Mouse (Mus musculus): ENCODE measurements around the gene Bcap31.

Gene Bcap31

GRCm38 (mm10) chrX:73676668-73677067 lies 39.3 kb downstream of the Bcap31 start:
- no peak for DNase-seq (ENCODE audit: low spot score)

GRCm38 (mm10) chrX:73675231-73675630 lies 40.7 kb downstream of the Bcap31 start:
- no peak for DNase-seq (ENCODE audit: low spot score)

- DNase-seq (ENCODE audit: low spot score): no peak
Measured at GRCm38 (mm10) chrX:73673968-73674661, 41.9 kb downstream of the Bcap31 start.

GRCm38 (mm10) chrX:73673619-73673967 lies 42.4 kb downstream of the Bcap31 start:
- DNase-seq (ENCODE audit: low spot score): no peak

DNA sequence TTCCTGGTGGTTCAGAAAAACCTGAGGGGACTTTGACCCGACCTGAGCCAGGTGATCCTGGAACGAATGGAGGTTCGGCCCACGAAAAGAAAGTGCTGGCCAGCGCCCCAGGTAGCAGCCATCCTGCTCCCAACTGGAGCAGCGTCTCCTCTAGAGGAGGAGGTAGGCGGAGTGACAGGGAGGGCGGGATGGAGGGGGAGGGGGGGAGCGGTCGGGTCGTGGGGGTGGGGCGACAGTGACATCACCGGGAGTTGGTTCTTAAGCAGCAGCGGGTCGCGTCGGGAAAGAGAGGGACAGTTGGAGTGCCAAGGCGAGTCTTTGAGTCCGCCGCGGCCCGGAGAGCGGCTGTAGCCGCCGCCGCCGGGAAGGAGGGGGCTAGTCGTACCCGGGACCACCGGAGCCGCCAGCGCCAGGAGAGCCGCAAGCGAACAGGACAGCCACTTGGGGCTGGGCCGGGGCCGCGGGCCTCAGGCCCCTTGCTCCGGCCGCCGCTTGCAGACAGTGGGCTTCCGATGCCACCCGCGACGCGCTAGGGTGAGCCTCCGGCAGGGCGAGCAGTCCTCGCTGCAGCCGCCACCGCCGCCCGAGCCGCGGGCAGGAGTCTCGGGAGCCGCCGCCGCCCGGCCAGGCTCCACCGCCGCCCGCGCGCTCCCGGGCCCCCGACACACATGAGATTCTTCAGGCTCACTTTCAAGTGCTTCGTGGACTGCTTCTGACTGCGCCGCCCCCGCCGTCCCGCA lies 42.9 kb downstream of the Bcap31 start, which contains the start of gene Slc6a8:
TSS of gene Slc6a8 (plus strand) at position 272 of the 740 bp plus-strand sequence.
- DNase-seq (ENCODE audit: low spot score): peak; percentile 60

- peak; percentile 38 for DNase-seq (ENCODE audit: low spot score)
Measured at GRCm38 (mm10) chrX:73672031-73672431, 43.9 kb downstream of the Bcap31 start.

DNA sequence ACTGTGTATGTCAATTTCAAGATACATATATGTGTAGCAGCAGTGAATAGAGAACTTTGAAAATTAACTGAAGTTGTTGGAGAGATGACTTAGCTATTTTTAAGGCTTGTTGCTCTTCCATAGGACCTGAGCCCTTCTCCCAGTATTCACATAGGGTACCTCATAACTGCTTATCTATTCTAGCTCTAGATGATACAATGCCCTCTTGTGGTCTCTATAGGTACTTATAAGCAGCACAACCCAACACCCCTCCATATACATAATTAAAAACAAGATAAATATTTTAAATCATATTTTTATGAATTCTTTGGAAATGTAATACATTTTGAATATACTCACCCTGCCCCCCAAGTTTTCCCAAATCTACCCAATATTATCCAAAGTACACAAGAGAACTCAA lies 52.8 kb downstream of the Bcap31 start:
- no peak for DNase-seq (ENCODE audit: low spot score)

GRCm38 (mm10) chrX:73660284-73660665 lies 55.7 kb downstream of the Bcap31 start:
- DNase-seq (ENCODE audit: low spot score): no peak

GRCm38 (mm10) chrX:73659575-73660283 lies 56.2 kb downstream of the Bcap31 start, which contains the start of gene Pnck:
Gene Pnck (minus strand): TSS chrX:73660117.
- DNase-seq (ENCODE audit: low spot score): no peak

- no peak for DNase-seq (ENCODE audit: low spot score)
Measured at GRCm38 (mm10) chrX:73658936-73659574, 56.9 kb downstream of the Bcap31 start.

DNA sequence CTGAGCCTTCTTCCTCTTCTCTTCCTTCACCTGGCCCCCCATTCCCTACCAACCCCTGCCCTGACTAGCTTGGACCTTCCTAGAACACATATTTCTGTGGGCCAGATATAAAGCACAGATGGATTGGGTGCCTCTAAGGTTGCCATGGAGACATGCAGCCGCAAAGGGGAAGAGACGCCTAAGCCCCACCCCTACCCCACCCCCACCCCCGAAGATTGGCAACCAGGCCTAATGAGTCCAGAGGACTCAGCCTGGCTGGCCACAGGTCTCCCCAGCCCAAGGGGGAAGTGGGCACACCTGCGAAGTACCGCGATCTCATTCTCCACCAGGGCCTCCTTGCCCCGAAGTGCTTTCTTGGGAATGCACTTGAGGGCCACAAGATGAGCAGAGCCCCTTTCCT lies 57.6 kb downstream of the Bcap31 start:
- DNase-seq (ENCODE audit: low spot score): no peak

DNA sequence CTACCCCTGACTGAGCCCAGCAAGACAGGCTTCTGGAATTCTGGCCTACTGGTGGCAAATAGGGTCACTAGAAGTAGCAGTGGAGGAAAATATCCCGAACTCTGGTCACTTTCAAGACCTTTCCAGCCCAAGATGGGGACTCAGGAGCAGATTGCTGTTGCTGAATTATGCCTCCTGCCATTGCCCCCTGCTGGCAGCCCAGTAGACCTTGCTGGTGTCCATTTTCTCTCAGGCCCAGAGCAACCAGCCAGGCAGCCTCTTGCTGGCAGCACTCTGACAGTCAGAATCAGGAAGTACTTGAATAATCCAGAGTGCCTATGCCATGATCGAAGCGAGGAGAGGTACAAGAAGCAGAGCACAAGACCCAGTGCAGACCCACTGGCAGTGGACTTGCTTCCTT lies 60.4 kb downstream of the Bcap31 start:
- DNase-seq (ENCODE audit: low spot score): peak; percentile 33

- DNase-seq (ENCODE audit: low spot score): peak; percentile 39
Measured at GRCm38 (mm10) chrX:73654177-73654576, 61.8 kb downstream of the Bcap31 start.

GRCm38 (mm10) chrX:73653392-73653791 lies 62.6 kb downstream of the Bcap31 start:
- no peak for DNase-seq (ENCODE audit: low spot score)

- no peak for DNase-seq (ENCODE audit: low spot score)
Measured at GRCm38 (mm10) chrX:73650869-73651268, 65.1 kb downstream of the Bcap31 start.

- DNase-seq (ENCODE audit: low spot score): no peak
Measured at GRCm38 (mm10) chrX:73645121-73645520, 70.9 kb downstream of the Bcap31 start.

- DNase-seq (ENCODE audit: low spot score): no peak
Measured at GRCm38 (mm10) chrX:73639901-73640469, 76.0 kb downstream of the Bcap31 start.

GRCm38 (mm10) chrX:73639255-73639675 lies 76.7 kb downstream of the Bcap31 start, which contains the start of gene Dusp9:
Gene Dusp9 (plus strand): TSS chrX:73639419.
- DNase-seq (ENCODE audit: low spot score): peak; percentile 20

DNA sequence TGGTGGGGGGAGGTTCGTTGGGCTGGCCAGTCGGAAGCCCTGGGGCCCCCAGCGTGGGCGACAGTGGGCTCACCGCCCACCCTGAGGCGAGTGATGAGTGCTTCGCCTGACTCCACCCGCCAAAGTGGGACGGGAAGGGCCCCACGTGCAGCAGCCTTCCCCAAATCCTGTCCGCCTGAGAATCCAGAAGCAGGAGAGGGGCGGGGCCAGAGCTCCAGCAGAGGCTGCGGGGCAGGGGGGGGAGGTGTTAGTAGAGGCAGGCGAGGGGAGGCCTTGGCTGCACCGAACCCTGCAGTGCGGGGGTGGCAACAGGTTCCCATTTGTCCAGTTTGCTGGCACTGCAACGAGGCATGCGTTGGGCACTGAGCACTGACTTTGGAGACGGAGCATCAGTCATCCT lies 78.6 kb downstream of the Bcap31 start:
- DNase-seq (ENCODE audit: low spot score): no peak
